Mouse (Mus musculus): ENCODE data around the gene Vps13c. TPM values are rescaled to one million over a fixed set of nuclear protein-coding genes. Genes with fewer than 3 reads are reported as not detected.

The Vps13c gene
- total and polyA plus RNA-seq, 3 experiments = 3.7 to 57.6 (median 40.6) TPM

DNA sequence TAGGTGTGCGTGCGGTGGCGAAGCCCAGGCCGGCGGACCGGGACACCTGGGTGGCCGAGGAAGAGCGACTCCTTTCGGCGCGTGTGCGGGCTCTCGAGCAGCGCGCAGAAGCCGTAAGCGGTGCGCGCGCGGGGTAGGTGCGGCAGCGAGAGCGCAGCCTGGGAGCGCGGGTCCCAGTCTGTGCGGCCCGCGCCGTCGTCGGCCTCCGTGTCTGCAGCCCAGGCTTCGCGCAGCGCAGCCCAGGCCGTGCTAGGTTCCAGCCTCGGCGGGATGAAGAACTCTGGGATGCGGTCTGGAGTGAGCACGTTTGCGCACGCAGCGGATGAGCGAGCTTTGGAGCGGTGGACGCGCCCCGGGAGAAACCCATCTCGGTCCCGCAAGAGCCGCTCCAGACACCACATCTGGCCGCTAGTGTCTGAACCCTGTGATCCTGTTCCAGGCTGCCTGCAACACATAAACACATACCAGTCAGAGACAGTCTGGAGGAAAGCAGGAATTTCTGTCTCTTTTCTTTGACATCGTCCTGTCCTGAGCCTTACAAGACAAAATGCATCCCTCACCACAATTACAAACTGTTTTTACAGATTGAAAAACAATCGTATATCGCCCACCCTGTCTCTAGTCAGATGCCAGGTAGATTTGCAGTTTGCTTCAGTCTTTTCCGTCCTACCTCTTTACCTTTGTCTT lies 8.7 kb upstream of the Vps13c start:
- DNase-seq = peak; percentile 42

DNA sequence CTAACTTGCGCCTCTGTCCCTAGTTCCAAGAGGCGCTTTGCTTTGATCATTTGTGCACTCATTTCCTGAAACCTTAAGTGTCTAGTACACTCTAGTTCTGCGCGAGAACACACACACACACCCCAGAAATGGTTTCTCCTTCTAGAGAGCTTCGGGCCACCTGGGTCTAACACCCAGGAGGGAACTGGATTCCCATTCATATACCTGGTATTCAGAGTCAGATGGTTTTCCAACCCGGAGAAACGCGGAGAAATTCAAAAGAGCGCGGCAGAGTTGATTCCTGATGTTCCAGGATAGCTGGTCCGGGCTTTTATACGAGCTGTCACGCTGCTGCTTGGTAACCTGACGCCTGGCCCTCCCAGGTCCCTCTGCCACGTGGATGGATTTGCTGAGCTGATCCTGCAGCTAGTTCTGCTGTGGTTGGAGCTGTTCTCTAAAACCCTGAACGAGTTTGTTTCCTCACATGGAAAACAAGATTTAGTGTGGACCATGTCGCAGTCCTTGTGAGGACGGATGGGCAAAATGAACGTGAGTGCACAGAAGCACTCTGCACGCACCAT lies 8.1 kb upstream of the Vps13c start, which contains the start of gene C2cd4a:
Gene C2cd4a, minus strand, starts transcription at position 285 of the 560 bp plus-strand sequence.
- peak; percentile 45 for DNase-seq

DNA sequence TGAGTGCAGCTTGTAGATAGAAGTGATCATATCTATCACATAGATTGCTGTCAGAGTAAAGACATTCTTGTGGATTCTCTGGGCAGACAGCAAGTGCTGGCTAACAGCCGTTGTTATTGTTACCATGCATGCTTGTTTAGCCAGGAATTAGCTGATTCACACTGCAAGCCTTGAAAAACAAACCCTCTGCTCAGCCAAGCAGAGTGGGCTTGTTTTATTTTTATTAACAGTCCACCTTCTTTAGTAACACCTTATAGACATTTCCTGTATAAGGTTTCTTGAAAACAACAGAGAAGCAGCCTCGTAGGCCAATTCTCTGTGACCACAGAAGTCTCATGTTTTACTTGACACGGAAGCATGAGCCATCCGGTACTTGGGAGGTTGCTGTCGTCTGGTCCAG lies 5.7 kb upstream of the Vps13c start:
- DNase-seq = no peak

DNA sequence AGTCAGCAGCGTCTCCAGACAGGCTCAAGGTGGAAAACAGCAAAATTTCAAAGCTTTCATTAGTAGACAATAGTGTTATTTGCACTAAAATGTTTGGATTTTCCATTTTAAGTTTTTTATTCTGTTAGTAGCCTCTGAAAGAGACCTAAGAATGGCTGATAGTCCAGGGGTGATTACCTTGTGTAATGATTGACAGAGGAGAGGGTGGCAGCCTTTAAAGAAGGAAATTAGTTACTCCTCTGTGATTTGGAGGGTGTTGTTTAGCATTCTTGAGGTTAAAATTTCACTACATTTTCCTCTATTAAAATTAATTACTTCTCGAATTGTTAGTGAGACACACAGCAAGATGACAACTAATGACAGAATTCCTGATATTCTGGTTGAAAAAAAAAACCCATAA lies 2.9 kb upstream of the Vps13c start:
- DNase-seq = no peak

DNA sequence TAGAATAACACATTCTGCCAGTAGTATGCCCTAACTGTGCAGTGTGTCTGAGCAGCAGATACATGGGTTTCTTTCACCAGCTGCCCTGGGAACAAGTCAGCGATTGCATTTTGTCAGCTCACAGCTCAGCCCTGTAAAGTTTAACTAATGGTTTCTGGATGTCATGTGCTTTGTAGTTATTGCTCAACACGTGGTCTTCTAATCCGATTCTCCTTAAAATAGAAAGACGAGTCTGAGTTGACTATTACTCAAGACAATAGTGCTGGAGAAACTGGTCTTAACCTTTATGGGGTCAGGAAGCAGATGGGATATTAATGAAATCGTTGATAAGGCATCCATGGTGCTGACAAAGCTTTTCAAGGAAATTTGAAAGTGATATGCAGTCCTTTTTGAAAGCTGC lies 2.6 kb downstream of the Vps13c start:
- peak; percentile 54 for DNase-seq

DNA sequence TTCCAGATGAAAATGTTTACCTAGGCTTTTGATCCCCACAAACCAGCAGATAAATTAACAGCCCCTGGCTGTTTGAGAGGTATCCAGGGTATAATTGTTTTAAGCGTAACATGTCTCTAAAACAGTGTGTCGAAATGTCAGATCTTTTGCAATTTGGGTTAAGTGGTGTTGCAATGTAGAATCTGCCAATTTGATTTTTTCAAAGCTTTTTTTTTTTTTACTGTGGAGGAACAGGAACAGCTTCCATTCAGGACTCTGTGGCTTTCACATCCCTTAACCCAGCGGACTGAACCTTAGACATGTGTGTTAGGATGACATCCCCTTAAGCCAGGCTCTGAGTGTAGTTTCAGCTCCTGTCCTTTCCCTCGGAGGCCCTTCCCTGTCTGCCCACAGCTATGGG lies 4.8 kb downstream of the Vps13c start:
- DNase-seq = no peak

DNA sequence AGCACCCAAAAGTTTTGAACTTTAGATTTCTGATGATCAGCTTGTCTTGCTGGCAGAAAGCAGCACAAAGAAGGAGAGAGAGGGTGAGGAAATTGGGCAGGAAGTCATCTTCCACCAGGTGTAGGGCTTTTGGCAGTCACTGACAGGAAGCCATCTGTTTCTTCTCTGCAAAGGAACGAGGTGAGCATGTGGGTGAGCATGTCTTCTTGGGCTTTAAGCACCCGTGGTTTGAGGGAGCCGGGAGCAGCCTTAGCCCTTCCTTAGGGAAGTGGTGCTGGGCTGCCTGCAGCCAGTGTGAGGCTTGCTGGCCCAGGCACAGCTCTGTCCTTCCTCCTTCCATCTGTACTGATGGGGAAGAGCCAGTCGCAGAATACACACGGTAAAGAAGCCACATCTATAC lies 5.5 kb downstream of the Vps13c start:
- no peak for DNase-seq

DNA sequence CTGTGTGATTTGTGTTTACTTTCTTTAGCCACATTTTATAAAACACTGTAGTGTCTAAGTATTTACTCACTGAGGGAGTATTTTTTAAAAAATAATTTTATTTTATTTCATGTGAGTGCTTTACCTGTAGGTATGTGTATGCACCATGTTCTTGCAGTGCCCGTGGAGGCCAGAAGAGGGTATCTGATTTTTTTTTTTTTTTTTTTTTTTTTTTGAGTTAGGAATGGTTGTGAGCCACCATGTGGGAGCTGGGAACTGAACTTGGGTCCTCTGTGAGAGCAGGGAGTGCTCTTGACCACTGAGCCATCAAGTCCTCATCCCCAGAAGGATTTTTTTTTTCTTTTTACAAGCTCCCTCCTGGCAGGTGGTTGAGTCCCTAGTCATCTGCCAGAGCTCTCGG lies 5.9 kb downstream of the Vps13c start:
- no peak for DNase-seq

DNA sequence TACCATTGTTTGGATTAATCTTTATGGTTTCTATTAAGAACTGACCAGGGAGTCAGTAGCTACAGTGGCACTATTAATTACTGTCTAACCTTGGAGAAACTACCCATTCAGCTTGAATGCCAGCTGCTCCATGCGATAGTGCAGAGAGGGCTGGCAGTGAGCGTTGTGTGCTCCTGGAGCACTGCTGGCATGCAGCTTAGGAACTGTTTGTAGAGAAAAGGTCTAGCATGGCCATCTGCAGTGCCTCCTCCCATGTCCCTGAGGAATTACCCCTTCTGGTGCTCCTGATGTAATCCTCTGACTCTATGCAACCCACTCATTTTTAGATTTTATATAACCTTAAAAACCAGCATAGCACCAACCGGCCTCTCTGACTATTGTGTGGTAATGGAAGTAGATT lies 7.4 kb downstream of the Vps13c start:
- DNase-seq = peak; percentile 34

DNA sequence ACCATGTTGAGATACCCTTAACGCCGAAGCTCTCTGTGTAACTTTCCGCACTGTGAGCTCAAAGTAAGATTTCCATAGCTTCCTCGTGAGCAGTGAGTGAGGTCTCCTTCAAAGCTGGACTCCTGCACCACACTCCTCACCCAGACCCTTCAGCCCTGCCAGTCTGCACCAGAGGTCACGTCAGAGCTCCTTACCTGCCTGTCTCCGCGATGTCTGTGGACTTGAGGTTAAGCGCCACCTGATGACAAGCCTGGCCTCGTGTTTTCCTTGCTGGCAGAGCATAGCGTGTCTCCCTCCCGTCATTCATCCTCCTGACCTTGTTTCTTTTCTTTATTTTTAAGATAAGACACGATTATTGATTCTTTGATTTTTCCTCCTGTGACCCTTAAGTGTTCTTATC lies 9.2 kb downstream of the Vps13c start:
- no peak for DNase-seq

DNA sequence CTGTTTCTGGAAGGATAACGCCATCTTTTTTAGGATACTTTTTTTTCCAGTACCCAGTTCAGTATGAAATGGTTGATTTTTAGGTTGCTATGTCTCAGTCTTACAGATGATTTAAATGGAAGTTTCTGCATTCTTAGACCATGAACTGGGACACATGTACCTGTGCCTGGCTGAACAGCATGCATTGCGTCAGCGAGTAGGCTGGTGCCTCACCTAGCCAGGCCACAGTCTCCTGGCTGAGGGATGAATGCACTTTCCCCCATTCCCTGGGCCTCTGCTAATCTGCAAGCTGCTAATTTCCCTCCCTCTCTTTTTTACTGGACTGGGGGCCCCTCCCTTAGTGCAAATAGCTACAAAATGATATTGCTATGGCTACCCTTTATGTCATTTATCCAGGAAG lies 9.7 kb downstream of the Vps13c start:
- DNase-seq = no peak

DNA sequence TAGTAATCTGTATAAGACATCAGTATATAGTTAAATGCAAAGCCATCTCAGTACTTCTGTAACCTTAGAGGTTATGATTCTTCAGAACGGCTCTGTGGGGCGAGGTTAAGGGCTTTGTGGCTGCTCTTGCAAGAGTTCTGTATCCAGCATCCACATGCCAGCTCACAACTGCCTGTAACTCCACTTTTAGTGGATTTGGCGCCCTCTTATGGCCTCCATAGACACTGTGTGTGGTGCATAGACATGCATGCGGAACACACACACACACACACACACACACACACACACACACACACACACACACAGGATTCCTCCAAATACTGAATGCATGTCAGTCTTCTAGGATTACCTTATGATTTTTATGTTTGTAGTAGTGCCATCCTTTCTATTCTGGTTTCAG lies 11.0 kb downstream of the Vps13c start:
- DNase-seq = no peak

DNA sequence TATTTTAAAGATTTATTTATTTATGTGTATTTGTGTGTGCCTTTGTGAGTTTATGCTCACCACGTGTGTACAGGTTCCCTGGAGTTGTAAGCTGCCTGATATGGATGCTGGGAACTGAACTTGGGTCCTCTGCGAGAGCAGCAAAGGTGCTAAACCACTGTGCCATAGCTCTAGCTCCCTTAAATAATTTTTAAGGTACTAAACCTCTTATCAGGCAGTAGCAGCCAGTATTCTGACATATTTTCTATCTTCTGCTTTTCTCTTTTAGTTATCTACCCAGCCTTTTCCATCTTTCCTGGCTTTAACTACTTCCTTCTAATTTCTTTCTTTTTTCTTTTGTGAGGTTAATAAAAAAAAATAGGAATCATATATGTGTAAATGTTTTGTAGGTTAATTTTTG lies 20.1 kb downstream of the Vps13c start:
- no peak for DNase-seq

DNA sequence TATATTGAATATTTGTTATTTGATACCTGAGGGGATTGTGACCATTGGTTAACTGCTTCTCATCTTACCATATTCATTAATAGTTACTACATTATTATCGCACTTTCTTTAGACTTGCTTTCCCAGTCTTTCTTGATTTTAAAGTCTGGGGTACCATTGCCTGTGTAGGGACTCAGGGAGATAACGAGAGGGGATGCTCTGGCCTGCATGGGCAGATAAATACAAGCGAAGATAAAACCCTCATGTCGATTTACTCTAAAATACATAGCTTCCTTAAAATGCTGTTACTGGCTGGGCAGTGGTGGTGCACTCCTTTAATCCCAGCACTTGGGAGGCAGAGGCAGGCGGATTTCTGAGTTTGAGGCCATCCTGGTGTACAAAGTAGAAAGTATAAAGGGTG lies 23.1 kb downstream of the Vps13c start:
- no peak for DNase-seq

DNA sequence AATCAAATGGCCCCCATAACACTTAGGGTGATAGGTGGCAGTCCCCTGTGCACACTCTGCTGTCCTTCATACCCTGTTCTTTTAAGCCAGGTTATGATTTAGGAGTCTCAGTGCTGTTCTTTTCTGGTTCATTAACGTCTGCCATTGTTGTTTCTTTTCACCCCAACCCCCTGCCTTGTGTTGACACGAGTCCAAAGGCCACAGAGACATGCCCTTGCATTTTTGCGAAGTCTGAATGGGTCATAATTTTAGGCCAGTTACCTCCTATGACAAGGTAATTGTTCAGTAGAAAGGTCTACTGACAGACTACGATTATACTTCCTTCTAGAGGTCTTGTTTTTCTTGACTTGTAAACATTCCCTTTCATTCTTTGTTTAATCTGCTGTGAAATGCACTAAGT lies 23.8 kb downstream of the Vps13c start:
- peak; percentile 65 for DNase-seq

DNA sequence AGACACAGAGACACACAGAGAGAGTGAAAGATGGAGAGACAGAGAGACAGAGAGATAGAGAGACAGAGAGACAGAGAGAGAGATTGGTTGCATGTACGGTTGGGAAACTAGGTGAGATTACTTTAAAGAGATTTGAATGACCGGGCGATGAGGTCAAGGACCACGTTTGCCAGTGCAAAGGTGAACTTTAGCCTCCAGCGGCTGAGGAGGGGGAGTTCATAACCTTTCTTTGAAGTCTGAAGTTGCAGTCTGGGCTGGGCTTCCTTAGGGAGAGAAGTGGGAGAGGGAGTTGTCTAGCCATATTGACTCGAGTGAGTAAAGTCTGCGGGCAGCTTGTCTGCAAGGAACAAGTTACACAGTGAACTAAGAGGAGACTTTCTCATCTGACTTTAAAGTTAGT lies 25.2 kb downstream of the Vps13c start:
- no peak for DNase-seq

DNA sequence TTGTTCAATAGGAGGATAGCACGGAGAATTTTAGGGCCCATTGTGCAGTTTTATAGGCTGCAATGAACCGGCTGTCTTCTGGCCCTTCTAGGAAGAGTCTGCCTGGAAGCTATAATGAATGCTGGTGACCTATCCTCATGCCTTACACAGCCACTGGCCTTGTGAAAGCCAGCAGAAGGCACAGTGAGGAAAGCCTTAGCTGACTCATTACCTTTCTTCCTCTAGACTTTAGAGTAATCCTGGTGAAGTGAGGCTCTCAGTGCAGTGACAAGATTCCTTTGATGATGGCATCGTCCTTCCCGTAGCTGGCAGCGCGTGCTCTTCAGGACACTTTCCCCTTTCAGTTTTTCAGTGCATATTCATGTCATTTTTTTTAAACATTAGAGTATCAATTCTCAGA lies 27.2 kb downstream of the Vps13c start:
- DNase-seq = peak; percentile 57

DNA sequence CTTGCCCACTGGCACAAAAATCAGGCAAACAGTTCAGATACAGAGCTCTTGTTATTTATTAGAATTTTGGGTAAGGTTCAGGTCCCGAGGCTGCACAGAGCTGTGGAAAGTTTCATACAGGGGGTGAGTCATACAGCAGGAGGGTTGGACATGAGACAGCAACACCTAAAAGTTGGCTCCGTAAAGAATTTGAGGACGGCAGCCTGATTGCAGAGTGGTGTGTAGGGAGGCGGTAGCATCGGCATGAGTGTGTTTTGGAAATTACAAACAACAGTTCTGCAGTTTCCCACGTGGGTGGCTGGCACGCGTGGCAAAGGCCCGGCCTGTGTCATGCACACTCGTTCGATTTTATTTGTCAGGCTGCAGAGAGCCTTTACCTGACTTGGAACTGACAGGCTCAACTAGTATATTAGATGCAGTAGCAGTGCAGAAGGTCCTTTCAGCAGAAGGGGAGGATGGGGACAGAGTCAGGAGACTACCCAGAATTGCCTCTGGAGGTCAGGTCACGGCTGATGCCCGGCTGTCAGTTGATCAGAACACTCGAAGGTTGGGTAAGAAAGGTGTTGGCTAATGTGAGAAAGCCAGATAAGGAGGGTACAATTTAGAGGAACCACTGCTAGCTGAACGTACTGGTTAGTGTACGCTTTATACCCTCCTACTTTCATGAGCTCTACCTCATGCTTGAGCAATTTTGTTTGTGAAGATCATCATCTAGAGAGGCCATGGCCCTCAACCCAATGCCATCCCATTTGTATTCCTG lies 29.7 kb downstream of the Vps13c start:
- DNase-seq = peak; percentile 64

DNA sequence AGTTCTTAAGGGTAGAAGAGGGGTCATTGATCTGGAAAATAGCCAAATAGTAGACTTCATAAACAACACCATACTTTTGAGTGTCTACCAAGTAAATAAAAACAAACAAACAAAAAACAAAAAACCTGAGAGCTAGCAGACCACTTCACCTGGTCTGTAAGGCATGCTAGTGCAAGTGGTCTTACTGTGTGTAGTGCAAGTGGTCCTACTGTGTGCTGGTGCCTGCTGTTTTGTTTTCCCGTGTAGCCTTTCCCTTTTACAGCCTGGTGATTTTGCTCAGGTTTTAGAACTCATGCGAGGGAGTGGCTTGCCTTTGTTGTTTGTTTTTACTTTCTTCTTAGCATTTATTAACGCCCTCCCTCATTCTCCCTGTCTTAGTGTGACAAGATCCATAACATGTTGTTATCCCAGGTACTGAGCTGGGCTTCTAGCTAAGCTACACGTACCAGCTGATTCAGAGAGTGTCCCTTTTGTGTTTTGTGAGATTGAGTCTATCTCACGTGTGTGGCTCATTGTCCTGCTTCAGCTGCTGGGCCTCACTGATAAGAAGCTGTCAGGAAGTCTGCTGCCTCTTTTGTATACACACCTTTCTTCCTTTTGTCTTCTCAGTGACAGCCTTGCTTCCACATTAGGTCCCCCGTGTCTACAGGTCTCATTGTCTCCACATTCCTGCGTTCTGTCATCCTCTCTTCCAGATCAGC lies 34.5 kb downstream of the Vps13c start:
- no peak for DNase-seq

DNA sequence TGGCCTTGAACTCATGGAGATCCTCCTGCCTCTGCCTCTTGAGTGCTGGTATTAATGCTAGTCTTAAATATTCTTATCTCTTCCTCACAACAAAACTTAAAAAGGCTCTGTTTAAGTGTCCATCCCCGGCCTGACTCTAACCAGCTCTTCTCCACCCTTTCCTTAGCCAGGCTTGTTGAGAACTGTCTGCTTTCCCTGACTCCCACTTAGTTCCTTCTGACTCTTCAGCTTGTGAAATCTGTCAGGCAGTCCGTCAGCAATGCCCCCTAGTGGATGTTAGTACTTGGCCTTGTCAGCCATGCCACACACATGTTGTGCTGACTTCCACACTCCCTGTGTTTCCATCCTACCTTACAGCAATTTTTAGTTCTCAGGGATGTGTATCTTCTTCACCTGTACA lies 35.1 kb downstream of the Vps13c start:
- DNase-seq = peak; percentile 42

DNA sequence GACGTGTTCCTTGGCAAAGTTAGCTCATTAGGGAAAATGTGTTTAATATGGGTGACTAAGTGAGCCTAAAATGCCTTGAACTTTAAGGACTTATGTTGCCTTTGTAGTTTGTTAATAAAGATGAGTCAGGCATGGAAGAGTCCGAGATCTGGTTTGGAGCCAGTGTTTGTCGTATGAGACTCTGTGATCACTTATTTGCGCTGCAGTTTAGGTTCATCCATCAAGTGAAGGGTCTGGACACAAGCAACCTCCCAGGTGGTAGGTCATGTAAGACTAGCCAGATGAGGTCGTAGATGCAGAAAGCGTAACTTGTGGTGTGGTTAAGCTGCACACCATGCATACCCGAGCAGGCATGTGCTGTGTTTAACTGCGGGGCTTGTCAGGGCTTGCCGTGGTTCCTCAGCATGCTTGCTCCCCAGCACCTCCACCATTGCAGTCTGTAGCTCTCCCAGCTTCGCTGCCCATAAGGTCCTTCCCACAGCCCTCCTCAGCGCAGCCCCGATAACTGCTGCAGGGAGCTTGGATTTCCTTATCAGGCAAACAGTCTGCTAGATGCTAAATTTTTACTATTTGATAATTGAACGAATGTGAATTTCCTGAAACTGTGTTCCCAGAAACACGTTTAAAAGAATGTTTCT lies 37.0 kb downstream of the Vps13c start:
- peak; percentile 62 for DNase-seq

DNA sequence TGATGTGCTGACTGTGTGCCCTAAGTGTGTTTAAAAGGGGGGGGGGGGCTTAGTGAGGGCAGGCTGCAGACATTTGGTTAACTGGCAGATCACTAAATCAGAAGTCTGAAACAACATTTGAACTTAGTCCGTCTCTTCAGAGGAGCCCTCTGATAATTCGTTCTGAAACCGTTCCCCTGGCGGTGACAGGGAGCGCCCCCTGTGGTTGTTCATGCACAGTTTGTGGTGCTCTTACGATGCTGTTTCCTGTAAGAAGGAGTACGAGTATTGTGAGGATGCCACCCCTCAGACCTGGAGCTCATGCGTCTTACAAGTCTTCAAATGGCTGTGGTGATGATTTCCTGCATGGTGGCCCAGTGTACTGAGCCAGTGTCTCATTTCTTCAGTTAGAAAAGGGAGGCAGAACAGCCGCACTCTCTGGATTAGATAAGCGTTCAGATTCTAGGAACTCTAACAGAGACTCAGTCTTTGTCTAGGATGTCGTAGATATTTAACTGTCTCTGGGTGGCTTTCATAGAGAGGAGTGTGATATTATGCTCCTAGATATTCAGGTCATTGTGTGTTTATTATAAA lies 38.1 kb downstream of the Vps13c start:
- no peak for DNase-seq
